Mouse (Mus musculus) heart, postnatal 0 days (tissue): Measurements from ENCODE around the gene Retreg3. TPM values are rescaled to one million over a fixed set of nuclear protein-coding genes. Genes with fewer than 3 reads are reported as not detected.

Experiments
- ATAC-seq: fragments of 200-750 bp; cut with Nextera tagmentation; 2 replicates; pipeline ENCODE4 v1.8.0; 2017; ENCODE audit warnings: low read depth, moderate number of reproducible peaks, moderate library complexity; ENCODE audit not compliant: insufficient read depth
- DNase-seq: peaks from one replicate; pipeline ENCODE4 v3.0.0-alpha.2; 2016; ENCODE audit warnings: low spot score
- H3K27ac ChIP-seq: fragments of 300-500 bp; sonication (generic); 2 replicates; pipeline ENCODE4 v1.5.1; 2014; ENCODE audit warnings: low read depth, mild to moderate bottlenecking
- H3K27me3 ChIP-seq: fragments of 300-500 bp; sonication (generic); 2 replicates; pipeline ENCODE4 v1.6.1; 2014; ENCODE audit warnings: low read length, mixed read lengths; ENCODE audit not compliant: control insufficient read depth, insufficient read depth
- H3K36me3 ChIP-seq: fragments of 300-500 bp; sonication (generic); replicated peaks from 2 replicates; pipeline ENCODE4 v1.6.1; 2014; ENCODE audit warnings: low read length, mixed read lengths; ENCODE audit not compliant: control insufficient read depth, insufficient read depth
- H3K4me1 ChIP-seq: fragments of 300-500 bp; sonication (generic); 2 replicates; pipeline ENCODE4 v1.6.1; 2014; ENCODE audit warnings: antibody characterized with exemption; ENCODE audit not compliant: control insufficient read depth, insufficient read depth
- H3K4me2 ChIP-seq: fragments of 300-500 bp; sonication (generic); 2 replicates; pipeline ENCODE4 v1.6.1; 2014; ENCODE audit warnings: low read depth, mild to moderate bottlenecking, low read length, moderate library complexity
- H3K4me3 ChIP-seq: fragments of 300-500 bp; sonication (generic); 2 replicates; pipeline ENCODE4 v1.5.1; 2014; ENCODE audit warnings: low read depth, low read length
- H3K9ac ChIP-seq: fragments of 300-500 bp; sonication (generic); replicated peaks from 2 replicates; pipeline ENCODE4 v1.6.1; 2014; ENCODE audit warnings: low read depth, low read length, mixed read lengths
- H3K9me3 ChIP-seq: fragments of 300-500 bp; sonication (generic); replicated peaks from 2 replicates; pipeline ENCODE4 v1.6.1; 2016; ENCODE audit warnings: low read length; ENCODE audit not compliant: control insufficient read depth
- CTCF ChIP-seq: IDR thresholded peaks from 2 replicates; pipeline ENCODE4 v1.5.1; 2016; ENCODE audit warnings: antibody characterized with exemption, control low read depth, low read depth
- EP300 ChIP-seq: IDR thresholded peaks from 2 replicates; pipeline ENCODE4 v1.6.1; 2016; ENCODE audit warnings: antibody characterized with exemption, low read depth
- WGBS: fragments of 180-500 bp; shearing (Covaris S2); extraction: QIAGEN DNeasy Blood & Tissue Kit; methylation state at CpG from one replicate; pipeline ENCODE4 v1.1.7; 2014; 5-methylcytosine and 5-hydroxymethylcytosine counted together
- polyA plus RNA-seq: library from polyadenylated mRNA; unstranded; fragments of >200 nt; fragmentation: Nextera tagmentation; extraction: Ambion mirVana; gene quantifications from 2 replicates; pipeline ENCODE4 v1.2.1, GENCODE M21; 2015
- total RNA-seq: library from RNA; depleted of rRNA; stranded (reverse); fragments of >200 nt; gene quantifications from 2 replicates; pipeline ENCODE4 v1.2.3, GENCODE M21; 2014; ENCODE audit warnings: low replicate concordance; rRNA removed

The Retreg3 gene
- total RNA-seq (44.8 and 47.6 TPM in 2 replicates), polyA plus RNA-seq (11.3 and 11.7 TPM in 2 replicates)

DNA sequence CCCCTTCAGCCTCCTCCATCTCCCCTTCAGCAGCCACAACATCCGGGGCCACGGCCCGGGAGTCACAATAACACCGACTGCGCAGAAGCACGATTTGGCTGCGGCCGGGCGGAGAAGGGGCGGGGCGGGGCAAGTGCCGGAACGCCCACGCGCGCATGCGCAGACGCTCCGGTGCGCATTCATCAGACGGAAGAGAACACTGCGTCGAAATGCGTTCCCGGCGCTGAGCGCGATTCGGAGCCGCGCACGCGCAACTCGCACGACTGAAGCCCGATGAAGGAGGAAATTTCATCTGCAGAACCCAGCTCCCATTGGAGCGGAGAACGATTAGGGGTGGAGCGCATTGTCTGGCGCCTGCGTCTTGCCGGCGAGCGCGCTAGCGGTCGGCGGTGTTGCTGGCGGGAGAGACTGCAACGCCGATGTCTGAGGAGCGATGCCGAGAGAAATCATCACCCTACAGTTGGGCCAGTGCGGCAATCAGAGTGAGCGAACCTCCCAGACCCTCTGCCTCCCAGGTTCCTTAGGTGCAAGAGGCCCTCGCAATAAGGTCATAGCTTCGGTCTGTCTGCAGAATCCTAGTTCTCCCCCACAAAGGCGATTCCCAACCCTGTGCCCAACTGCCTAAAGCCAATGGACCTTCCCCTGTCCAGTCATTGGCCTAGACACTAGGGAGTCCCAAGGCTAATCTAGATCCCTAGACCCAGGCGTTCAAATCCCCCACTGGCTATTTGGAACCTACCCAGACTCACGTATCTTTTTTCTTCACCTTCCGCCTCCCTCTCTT, at the start of gene Retreg3, which contains the start of gene Tubg1:
TSS of gene Retreg3 (minus strand) at position 133 of the 784 bp plus-strand sequence.
TSS of gene Tubg1 (plus strand) at position 178 of the 784 bp plus-strand sequence.
- TF ChIP-seq EP300 (no peak), CTCF (no peak)
- ATAC-seq, result peak; percentile 97

DNA sequence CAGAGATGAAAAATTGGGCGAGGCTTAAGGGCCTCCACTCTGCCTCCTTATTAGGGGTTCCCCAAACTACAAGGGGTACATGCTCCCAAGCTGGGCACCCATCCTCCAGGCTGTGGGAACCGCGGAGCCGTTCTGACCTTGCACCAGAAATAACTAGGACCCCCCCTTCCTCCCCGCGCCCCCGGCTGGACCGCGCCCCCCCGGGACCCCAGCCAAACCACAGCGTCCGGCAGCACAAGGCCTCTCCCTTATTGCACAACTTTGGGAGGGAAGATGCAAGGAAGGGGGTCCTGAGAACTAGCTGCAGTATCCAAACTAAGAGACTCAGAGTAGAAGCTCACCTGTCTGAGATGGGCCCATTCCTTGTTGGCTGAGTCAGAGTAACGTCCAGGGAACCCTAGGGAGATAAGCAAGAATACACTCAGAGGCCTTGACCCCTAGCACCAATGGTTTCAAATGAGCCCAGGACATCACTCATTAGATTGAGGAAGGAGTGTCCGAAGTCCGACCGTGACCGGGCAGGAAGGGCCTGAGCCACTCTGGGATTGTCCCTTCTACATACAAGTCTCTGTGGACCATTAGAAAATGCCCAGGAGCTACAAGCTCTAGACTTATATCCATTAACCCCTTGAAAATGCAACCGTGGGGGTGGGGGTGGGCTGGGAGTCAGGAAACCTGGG, 48.7 kb upstream of the Retreg3 start:
- peak overlapping the region; percentile 80 for H3K4me3 ChIP-seq
- TF ChIP-seq EP300 (no peak), CTCF (no peak)
- no peak overlapping the region for H3K27ac ChIP-seq
- no peak overlapping the region for H3K9ac ChIP-seq
- peaks cover 22% of the 10 kb centered on the region for H3K4me1 ChIP-seq
- no peaks in the 10 kb centered on the region for H3K9me3 ChIP-seq
- DNase-seq, result no peak
- H3K4me2 ChIP-seq, result peak overlapping the region; percentile 86
- 71% methylated on average over 18 of the region's 18 CpGs for WGBS
- peaks cover 46% of the 10 kb centered on the region for H3K36me3 ChIP-seq
- ATAC-seq, result no peak
- H3K27me3 ChIP-seq, result no peaks in the 10 kb centered on the region

More for the DNA sequence above, at the start of gene Retreg3, which contains the start of gene Tubg1:
- Histone ChIP-seq H3K9me3 (no peaks in the 10 kb centered on the region), H3K27ac (peak within 1 kb of the TSS; percentile 89), H3K36me3 (peaks cover 18% of the 10 kb centered on the region), H3K9ac (peak within 1 kb of the TSS; percentile 88), H3K4me2 (peak within 1 kb of the TSS; percentile 84), H3K4me3 (peak within 1 kb of the TSS; percentile 74), H3K4me1 (peaks cover 24% of the 10 kb centered on the region), H3K27me3 (no peaks in the 10 kb centered on the region)
- peak; percentile 97 for DNase-seq
- under 1% methylated on average over 61 of the region's 61 CpGs for WGBS

DNA sequence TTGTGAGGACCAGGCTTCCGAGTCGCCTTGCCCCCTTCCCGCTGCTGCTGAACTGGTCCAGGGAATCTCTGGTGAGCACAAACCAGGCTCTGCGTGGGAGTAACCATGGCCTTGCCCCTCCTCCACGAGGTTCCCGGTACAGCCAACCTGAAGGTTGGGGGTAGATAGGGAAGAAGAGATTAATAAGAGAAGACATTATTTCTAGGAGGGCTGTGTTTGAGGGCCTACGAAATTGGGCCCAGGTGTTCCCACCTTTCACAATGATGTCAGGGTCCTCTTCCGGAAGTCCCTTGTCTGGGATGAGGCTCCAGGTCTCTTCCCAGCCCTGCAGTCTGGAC, 48.2 kb upstream of the Retreg3 start:
- Histone ChIP-seq H3K36me3 (peaks cover 51% of the 10 kb centered on the region), H3K9ac (no peak overlapping the region), H3K4me2 (no peak overlapping the region), H3K4me3 (no peak overlapping the region), H3K27ac (no peak overlapping the region), H3K4me1 (peaks cover 17% of the 10 kb centered on the region), H3K9me3 (no peaks in the 10 kb centered on the region), H3K27me3 (no peaks in the 10 kb centered on the region)
- ATAC-seq, result no peak
- TF ChIP-seq CTCF (no peak), EP300 (no peak)
- no peak for DNase-seq
- 67% methylated on average over 8 of the region's 8 CpGs for WGBS

GRCm38 (mm10) chr11:101167211-101167962, 47.7 kb upstream of the Retreg3 start:
- H3K4me1 ChIP-seq, result peaks cover 15% of the 10 kb centered on the region
- TF ChIP-seq CTCF, result no peak
- TF ChIP-seq EP300, result no peak
- no peak for DNase-seq
- ATAC-seq, result no peak
- no peak overlapping the region for H3K27ac ChIP-seq
- no peak overlapping the region for H3K9ac ChIP-seq
- H3K27me3 ChIP-seq, result no peaks in the 10 kb centered on the region
- no peak overlapping the region for H3K4me3 ChIP-seq
- no peak overlapping the region for H3K4me2 ChIP-seq
- no peaks in the 10 kb centered on the region for H3K9me3 ChIP-seq
- WGBS, result 81% methylated on average over 19 of the region's 19 CpGs
- H3K36me3 ChIP-seq, result peaks cover 57% of the 10 kb centered on the region

GRCm38 (mm10) chr11:101166357-101166756, 46.7 kb upstream of the Retreg3 start:
- peaks cover 67% of the 10 kb centered on the region for H3K36me3 ChIP-seq
- H3K4me2 ChIP-seq, result no peak overlapping the region
- ATAC-seq (no peak), DNase-seq (no peak)
- TF ChIP-seq EP300 (no peak), CTCF (no peak)
- no peaks in the 10 kb centered on the region for H3K9me3 ChIP-seq
- peaks cover 15% of the 10 kb centered on the region for H3K4me1 ChIP-seq
- H3K27me3 ChIP-seq, result no peaks in the 10 kb centered on the region
- no peak overlapping the region for H3K9ac ChIP-seq
- no peak overlapping the region for H3K27ac ChIP-seq
- no peak overlapping the region for H3K4me3 ChIP-seq
- 85% methylated on average over 14 of the region's 14 CpGs for WGBS
